Comparison of ENCODE assay signal across 21 mouse cellular contexts in the genomic region with DNA sequence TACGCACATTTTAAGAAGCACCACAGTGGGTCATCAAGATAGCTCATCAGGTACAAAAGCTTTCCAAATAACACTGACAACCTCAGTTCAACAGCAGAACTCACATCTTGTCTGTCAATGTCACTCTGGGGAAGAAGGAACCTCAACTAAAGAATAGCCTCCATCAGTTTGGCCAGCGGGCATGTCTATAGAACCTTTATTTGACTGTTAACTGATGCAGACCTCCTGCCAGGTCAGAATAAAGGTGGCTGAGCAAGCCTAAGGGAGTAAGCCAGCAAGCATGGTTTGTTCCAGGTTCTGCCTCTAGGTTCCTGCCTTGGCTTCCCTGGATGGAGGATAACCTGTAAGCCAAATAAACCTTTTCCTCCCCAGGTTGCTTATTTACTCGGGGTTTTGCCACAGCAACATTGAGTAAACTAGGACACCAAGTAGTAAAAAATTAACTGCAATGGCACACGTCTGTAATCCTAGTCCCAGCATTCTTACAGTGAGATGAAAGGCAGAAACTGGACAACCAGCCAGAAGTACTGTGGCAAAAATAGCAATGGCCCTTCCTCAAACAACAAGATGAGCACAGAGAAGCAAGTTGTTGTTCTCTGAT. TPM values are rescaled to one million over a fixed set of nuclear protein-coding genes. Genes with fewer than 3 reads are reported as not detected.
DNase-seq lines count a peak whose midpoint lies in the region; ATAC-seq and TF ChIP-seq lines count a peak whose summit lies in the region.
"Had no signal": no experiment of that assay in that cellular context is flagged by ENCODE, and none has a peak within 500 bp of the region (broad histone marks: within the 10 kb centered on the region; RNA-seq: fewer than 3 reads in every experiment).

No protein-coding gene starts in this region.

- H3K4me3 ChIP-seq in kidney, adult 2 months (ENCODE audit: insufficient read depth, low read depth, low read length), result no peak overlapping the region
- no peak overlapping the region for H3K4me3 ChIP-seq in kidney, embryonic 14.5 days (ENCODE audit: low read length)
- H3K4me3 ChIP-seq in liver, embryonic 16.5 days (ENCODE audit: low read depth, low read length), result no peak overlapping the region
- no peak overlapping the region for H3K4me3 ChIP-seq in liver, embryonic 12.5 days
- H3K4me3 ChIP-seq in ES-E14 (ENCODE audit: insufficient read depth in 1 of 2, low read depth in 1 of 2, low read length in 2 of 2, poor library complexity in 1 of 2, severe bottlenecking in 1 of 2), result no peak overlapping the region
- H3K4me3 ChIP-seq: embryonic facial prominence, embryonic 12.5 days; forebrain, embryonic 15.5 days; heart, embryonic 13.5 days; hindbrain, embryonic 12.5 days had no signal

- no peaks in the 10 kb centered on the region; the same call in 1 of the 2 replicates for H3K4me1 ChIP-seq in kidney, adult 2 months (ENCODE audit: control insufficient read depth, insufficient read depth, low read length)
- no peaks in the 10 kb centered on the region for H3K4me1 ChIP-seq in kidney, embryonic 14.5 days (ENCODE audit: control insufficient read depth, insufficient read depth, low read length)
- no peaks in the 10 kb centered on the region for H3K4me1 ChIP-seq in liver, embryonic 16.5 days (ENCODE audit: control insufficient read depth, low read depth, low read length)
- no peaks in the 10 kb centered on the region for H3K4me1 ChIP-seq in liver, embryonic 12.5 days
- H3K4me1 ChIP-seq in ES-E14 (ENCODE audit: control insufficient read depth in 2 of 2, insufficient read depth in 2 of 2, low read length in 2 of 2, poor library complexity in 1 of 2), result no peaks in the 10 kb centered on the region; a peak in 1 of 4 replicates
- H3K4me1 ChIP-seq: embryonic facial prominence, embryonic 12.5 days; forebrain, embryonic 15.5 days; heart, embryonic 13.5 days; hindbrain, embryonic 12.5 days had no signal

- ATAC-seq in kidney, embryonic 14.5 days (ENCODE audit: low FRiP score, low TSS enrichment), result no peak
- peak; percentile 21; the same call in 1 of the 2 replicates for ATAC-seq in liver, embryonic 16.5 days (ENCODE audit: low read depth)
- no peak for ATAC-seq in liver, embryonic 12.5 days
- ATAC-seq: activated CD4-positive, CD25-positive, alpha-beta regulatory T cell, adult 4 months; forebrain, embryonic 15.5 days had no signal

- peaks cover 27% of the 10 kb centered on the region for H3K36me3 ChIP-seq in kidney, adult 2 months (ENCODE audit: control insufficient read depth, insufficient read depth, low read length)
- H3K36me3 ChIP-seq in kidney, embryonic 14.5 days (ENCODE audit: control insufficient read depth, insufficient read depth, low read length), result peaks cover 75% of the 10 kb centered on the region
- peaks cover 38% of the 10 kb centered on the region for H3K36me3 ChIP-seq in liver, embryonic 16.5 days (ENCODE audit: control insufficient read depth, insufficient read depth)
- H3K36me3 ChIP-seq in liver, embryonic 12.5 days, result peaks cover 91% of the 10 kb centered on the region
- peaks cover 10% of the 10 kb centered on the region for H3K36me3 ChIP-seq in ES-E14 (ENCODE audit: control insufficient read depth, insufficient read depth, low read length, poor library complexity, severe bottlenecking)

- WGBS in kidney, adult 2 months, result 67% methylated on average over 4 of the region's 4 CpGs
- 91% methylated on average over 4 of the region's 4 CpGs for WGBS in kidney, embryonic 14.5 days
- 73% methylated on average over 4 of the region's 4 CpGs for WGBS in liver, embryonic 16.5 days (ENCODE audit: insufficient replicate concordance)
- WGBS in liver, embryonic 12.5 days (ENCODE audit: insufficient replicate concordance), result 84% methylated on average over 4 of the region's 4 CpGs

- H3K9me3 ChIP-seq in kidney, embryonic 14.5 days (ENCODE audit: control insufficient read depth, low read length), result peaks cover 10% of the 10 kb centered on the region
- H3K9me3 ChIP-seq in liver, embryonic 16.5 days (replicated peaks; ENCODE audit: control insufficient read depth, low read length), result no peaks in the 10 kb centered on the region; the same call in 1 of the 2 replicates
- peaks cover 4% of the 10 kb centered on the region for H3K9me3 ChIP-seq in liver, embryonic 12.5 days (replicated peaks)
- H3K9me3 ChIP-seq in ES-E14 (ENCODE audit: control insufficient read depth, insufficient read depth, low read depth, low read length), result no peaks in the 10 kb centered on the region
- H3K9me3 ChIP-seq: embryonic facial prominence, embryonic 12.5 days; hindbrain, embryonic 12.5 days had no signal

- no peak overlapping the region for H3K4me2 ChIP-seq in kidney, embryonic 14.5 days (replicated peaks; ENCODE audit: low read depth, low read length)
- no peak overlapping the region for H3K4me2 ChIP-seq in liver, embryonic 16.5 days (ENCODE audit: low read depth, low read length)
- H3K4me2 ChIP-seq in liver, embryonic 12.5 days, result no peak overlapping the region
- H3K4me2 ChIP-seq: embryonic facial prominence, embryonic 12.5 days; forebrain, embryonic 15.5 days; heart, embryonic 13.5 days; hindbrain, embryonic 12.5 days had no signal

- 0 out of 2 replicates have a peak, but pooled peaks have one; percentile 20 for TF ChIP-seq CTCF in kidney, adult 2 months (conservative IDR thresholded peaks at IDR 0.05; ENCODE audit: insufficient read depth, insufficient read length, low read depth, low read length)

- H3K9ac ChIP-seq in kidney, embryonic 14.5 days (ENCODE audit: low read depth, low read length), result no peak overlapping the region
- H3K9ac ChIP-seq in liver, embryonic 16.5 days (ENCODE audit: low read depth, low read length), result no peak overlapping the region
- no peak overlapping the region for H3K9ac ChIP-seq in liver, embryonic 12.5 days
- H3K9ac ChIP-seq in ES-E14 (ENCODE audit: insufficient read depth, low read depth, low read length, poor library complexity, severe bottlenecking), result no peak overlapping the region
- H3K9ac ChIP-seq: embryonic facial prominence, embryonic 12.5 days; forebrain, embryonic 15.5 days; heart, embryonic 13.5 days; hindbrain, embryonic 12.5 days had no signal

- in situ Hi-C loops in ES-E14 (cut with MboI; ENCODE audit: low sequenced_read_pairs in 2 of 2, unreplicated experiment in 2 of 2), result no loop called here

- TF ChIP-seq POLR2A in kidney, adult 2 months (IDR thresholded peaks at IDR 0.05; ENCODE audit: low read depth, low read length), result no peak

- H3K27me3 ChIP-seq in kidney, adult 2 months (replicated peaks; ENCODE audit: control insufficient read depth, insufficient read depth, low read length), result no peaks in the 10 kb centered on the region
- H3K27me3 ChIP-seq in kidney, embryonic 14.5 days (ENCODE audit: control insufficient read depth, insufficient read depth, low read length), result no peaks in the 10 kb centered on the region
- no peaks in the 10 kb centered on the region for H3K27me3 ChIP-seq in liver, embryonic 16.5 days (ENCODE audit: control insufficient read depth, insufficient read depth, low read depth, low read length)
- no peaks in the 10 kb centered on the region for H3K27me3 ChIP-seq in liver, embryonic 12.5 days (replicated peaks)
- H3K27me3 ChIP-seq: CH12.LX; embryonic facial prominence, embryonic 12.5 days; forebrain, embryonic 15.5 days; heart, embryonic 13.5 days; hindbrain, embryonic 12.5 days had no signal

- DNase-seq in kidney, adult 2 months, result peak; percentile 89
- DNase-seq in ES-E14 (ENCODE audit: low read depth, low spot score), result peak; percentile 67
- peak; percentile 7 for DNase-seq in kidney, postnatal 14 days
- DNase-seq in layer of hippocampus, adult 9-10 months (ENCODE audit: low spot score), result no peak
- DNase-seq in layer of hippocampus, adult 9-11 months, result no peak
- DNase-seq: adrenal gland, postnatal 14 days; cerebellum, adult 11-12 months; cerebellum, adult 9-10 months; cerebellum, postnatal 25 days; gastrocnemius, postnatal 36 days; heart, adult 11 months; heart, postnatal 36 days had no signal

- no peak overlapping the region for H3K27ac ChIP-seq in kidney, adult 2 months (ENCODE audit: insufficient read depth, low read depth, low read length)
- no peak overlapping the region for H3K27ac ChIP-seq in kidney, embryonic 14.5 days (ENCODE audit: low read depth, low read length)
- no peak overlapping the region for H3K27ac ChIP-seq in liver, embryonic 16.5 days (ENCODE audit: low read length)
- no peak overlapping the region for H3K27ac ChIP-seq in liver, embryonic 12.5 days
- no peak overlapping the region for H3K27ac ChIP-seq in ES-E14 (ENCODE audit: insufficient read depth, low read depth, low read length, poor library complexity, severe bottlenecking)
- H3K27ac ChIP-seq: embryonic facial prominence, embryonic 12.5 days; forebrain, embryonic 15.5 days; heart, embryonic 13.5 days; hindbrain, embryonic 12.5 days had no signal

TF ChIP-seq in ES-E14, 5 proteins besides CTCF, POLR2A, EP300 and RAD21:
- TF ChIP-seq HCFC1 (IDR thresholded peaks at IDR 0.05; ENCODE audit: borderline replicate concordance, insufficient read depth, low read length), result no peak

RNA-seq across cellular contexts. Expression of gene Zfp26, which starts 16.7 kb away (rescaled TPM):
- polyA plus RNA-seq in kidney, adult 2 months (2012; rRNA removed), result 1.5 and 2.2 TPM in 2 replicates
- 15.7 and 36.5 TPM in 2 replicates for polyA plus RNA-seq in kidney, embryonic 14.5 days (2014; fragmentation: Nextera tagmentation; extraction: Ambion mirVana)
- 3.8 and 4.7 TPM in 2 replicates for polyA plus RNA-seq in liver, embryonic 16.5 days (2015; fragmentation: Nextera tagmentation; extraction: Ambion mirVana)
- polyA plus RNA-seq in liver, embryonic 12.5 days (2016; fragmentation: Nextera tagmentation; extraction: Ambion mirVana), result 8.5 TPM in 2 replicates
- 18.3 and 19.9 TPM in 2 replicates for total RNA-seq in ES-E14 (2012; rRNA removed)

RNA-seq across cellular contexts. Expression of gene Zfp426, which starts 49.3 kb away (rescaled TPM):
- polyA plus RNA-seq in kidney, adult 2 months (2012; rRNA removed), result 4.6 and 5.6 TPM in 2 replicates
- 12.8 and 22.6 TPM in 2 replicates for polyA plus RNA-seq in kidney, embryonic 14.5 days (2014; fragmentation: Nextera tagmentation; extraction: Ambion mirVana)
- polyA plus RNA-seq in liver, embryonic 16.5 days (2015; fragmentation: Nextera tagmentation; extraction: Ambion mirVana), result 6.4 and 8.4 TPM in 2 replicates
- 8.2 and 8.7 TPM in 2 replicates for polyA plus RNA-seq in liver, embryonic 12.5 days (2016; fragmentation: Nextera tagmentation; extraction: Ambion mirVana)
- 9.1 and 10.9 TPM in 2 replicates for total RNA-seq in ES-E14 (2012; rRNA removed)

RNA-seq across cellular contexts. Expression of gene Zfp560, which starts 58.3 kb away (rescaled TPM):
- polyA plus RNA-seq in kidney, adult 2 months (2012; rRNA removed), result 7.1 and 11.0 TPM in 2 replicates
- polyA plus RNA-seq in kidney, embryonic 14.5 days (2014; fragmentation: Nextera tagmentation; extraction: Ambion mirVana), result 38.2 and 43.5 TPM in 2 replicates
- 7.8 and 9.6 TPM in 2 replicates for polyA plus RNA-seq in liver, embryonic 16.5 days (2015; fragmentation: Nextera tagmentation; extraction: Ambion mirVana)
- 13.7 and 16.1 TPM in 2 replicates for polyA plus RNA-seq in liver, embryonic 12.5 days (2016; fragmentation: Nextera tagmentation; extraction: Ambion mirVana)
- 11.5 and 14.2 TPM in 2 replicates for total RNA-seq in ES-E14 (2012; rRNA removed)

Comparison
In these comparisons a context has a peak if more than half of its experiments do, and no peak if none do; other contexts are left out.
1. DNase-seq: peak in kidney, adult 2 months (single experiment), ES-E14 (single experiment) and kidney, postnatal 14 days (single experiment); none in layer of hippocampus, adult 9-10 months (single experiment) and layer of hippocampus, adult 9-11 months (single experiment).